Mouse (Mus musculus): Measurements from ENCODE around the gene Retsat. TPM values are rescaled to one million over a fixed set of nuclear protein-coding genes. Genes with fewer than 3 reads are reported as not detected.
A peak's percentile ranks its signal among the peaks of the same experiment; 100 is the strongest.

The Retsat gene
- polyA plus RNA-seq, 1 experiment from 2014 or later = 25.2 TPM

DNA sequence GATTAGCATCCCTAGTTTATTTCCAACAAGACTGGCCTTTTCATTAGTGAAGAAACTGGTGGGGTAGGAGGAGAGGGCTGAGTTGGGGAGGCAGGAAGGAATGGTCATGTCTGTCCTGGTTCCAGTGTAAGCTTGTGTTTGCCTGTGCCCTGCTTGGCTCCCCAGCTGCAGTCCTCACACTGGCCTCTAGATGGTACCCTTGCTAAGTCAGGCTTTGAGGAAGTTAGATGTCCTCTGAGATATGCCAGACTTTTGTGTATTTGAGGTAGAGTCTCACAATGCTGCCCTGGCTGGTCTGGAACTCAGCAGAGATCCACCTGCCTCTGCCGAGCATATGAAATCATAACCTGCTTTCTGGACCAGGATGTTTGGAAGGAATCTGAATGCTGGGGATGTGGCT is 3.5 kb downstream of the Retsat start:
- Histone ChIP-seq H3K9ac (ENCODE audit: low read length) (no peak overlapping the region), H3K36me3 (ENCODE audit: control insufficient read depth, insufficient read depth, low read length) (peaks cover 42% of the 10 kb centered on the region), H3K27ac (replicated peaks in 1 of 2; ENCODE audit: control insufficient read depth in 1 of 2, insufficient read depth in 1 of 2, low read depth in 2 of 2, low read length in 2 of 2) (no peak overlapping the region), H3K9me3 (ENCODE audit: control insufficient read depth, low read length) (no peaks in the 10 kb centered on the region), H3K4me1 (ENCODE audit: control insufficient read depth in 2 of 2, insufficient read depth in 2 of 2, low read length in 2 of 2) (peaks cover 11 to 19% of the 10 kb centered on the region in 2 experiments), H3K4me3 (ENCODE audit: control insufficient read depth in 1 of 2, insufficient read depth in 1 of 2, low read depth in 1 of 2, low read length in 2 of 2) (no peak overlapping the region), H3K4me2 (ENCODE audit: low read length) (no peak overlapping the region), H3K27me3 (ENCODE audit: control insufficient read depth, insufficient read depth, low read length) (no peaks in the 10 kb centered on the region)
- 43% methylated on average over 1 of the region's 1 CpGs for WGBS
- no peak for ATAC-seq (ENCODE audit: insufficient number of reproducible peaks, insufficient read depth, low FRiP score, low read depth)

DNA sequence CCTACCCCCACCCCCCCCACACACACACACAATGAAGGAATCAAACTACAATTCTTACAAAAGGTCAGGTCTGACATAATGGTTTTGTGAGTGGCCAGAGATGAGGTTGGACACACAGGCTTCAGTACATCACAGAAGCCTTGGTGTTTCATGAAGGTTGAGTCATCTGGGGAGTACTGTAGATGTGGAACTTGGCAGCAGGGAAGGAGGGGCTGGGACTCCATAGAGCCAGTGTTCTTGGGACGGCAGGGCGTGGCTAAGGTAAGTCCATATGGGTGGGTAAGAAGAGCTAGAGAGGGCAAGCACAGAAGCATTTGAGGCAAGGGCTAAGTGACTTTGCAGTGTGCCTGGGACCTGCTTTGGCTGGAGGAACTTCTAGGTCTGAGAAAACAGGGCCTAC is 5.8 kb downstream of the Retsat start:
- H3K4me1 ChIP-seq (ENCODE audit: control insufficient read depth in 2 of 2, insufficient read depth in 2 of 2, low read length in 2 of 2) = peaks cover 2 to 5% of the 10 kb centered on the region in 2 experiments; a peak in 3 of 4 replicates
- H3K9ac ChIP-seq (ENCODE audit: low read length) = no peak overlapping the region
- peaks cover 63% of the 10 kb centered on the region for H3K36me3 ChIP-seq (ENCODE audit: control insufficient read depth, insufficient read depth, low read length)
- no peak overlapping the region for H3K4me3 ChIP-seq (ENCODE audit: control insufficient read depth in 1 of 2, insufficient read depth in 1 of 2, low read depth in 1 of 2, low read length in 2 of 2)
- 69% methylated on average over 2 of the region's 2 CpGs for WGBS
- no peak overlapping the region for H3K4me2 ChIP-seq (ENCODE audit: low read length)
- no peak for ATAC-seq (ENCODE audit: insufficient number of reproducible peaks, insufficient read depth, low FRiP score, low read depth)
- H3K9me3 ChIP-seq (ENCODE audit: control insufficient read depth, low read length) = no peaks in the 10 kb centered on the region
- no peak overlapping the region for H3K27ac ChIP-seq (replicated peaks in 1 of 2; ENCODE audit: control insufficient read depth in 1 of 2, insufficient read depth in 1 of 2, low read depth in 2 of 2, low read length in 2 of 2)
- no peaks in the 10 kb centered on the region for H3K27me3 ChIP-seq (ENCODE audit: control insufficient read depth, insufficient read depth, low read length)

DNA sequence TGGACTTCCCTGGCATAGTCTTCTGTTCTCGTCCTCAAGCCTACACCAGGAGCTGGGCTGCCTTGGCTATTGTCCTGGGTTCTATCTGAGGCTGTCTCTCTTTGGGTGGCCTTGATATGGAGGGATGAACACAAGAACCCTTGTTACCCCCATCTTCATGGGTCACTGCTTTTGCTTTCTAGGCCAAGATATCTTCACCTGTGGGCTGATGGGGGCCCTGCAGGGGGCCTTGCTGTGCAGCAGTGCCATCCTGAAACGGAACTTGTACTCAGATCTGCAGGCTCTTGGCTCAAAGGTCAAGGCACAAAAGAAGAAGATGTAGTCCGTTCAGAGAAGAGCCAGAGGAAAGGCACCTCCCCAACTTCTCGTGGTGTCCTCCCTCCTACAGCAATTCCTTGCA is 8.8 kb downstream of the Retsat start:
- Histone ChIP-seq H3K9ac (ENCODE audit: low read length) (no peak overlapping the region), H3K27me3 (ENCODE audit: control insufficient read depth, insufficient read depth, low read length) (no peaks in the 10 kb centered on the region), H3K27ac (replicated peaks in 1 of 2; ENCODE audit: control insufficient read depth in 1 of 2, insufficient read depth in 1 of 2, low read depth in 2 of 2, low read length in 2 of 2) (no peak overlapping the region), H3K36me3 (ENCODE audit: control insufficient read depth, insufficient read depth, low read length) (peaks cover 93% of the 10 kb centered on the region), H3K4me2 (ENCODE audit: low read length) (no peak overlapping the region), H3K4me3 (ENCODE audit: control insufficient read depth in 1 of 2, insufficient read depth in 1 of 2, low read depth in 1 of 2, low read length in 2 of 2) (no peak overlapping the region), H3K9me3 (ENCODE audit: control insufficient read depth, low read length) (no peaks in the 10 kb centered on the region), H3K4me1 (ENCODE audit: control insufficient read depth in 2 of 2, insufficient read depth in 2 of 2, low read length in 2 of 2) (0 out of 4 replicates have a peak, but pooled peaks cover 0 to 3% of the 10 kb centered on the region in 2 experiments)
- 81% methylated on average over 4 of the region's 4 CpGs for WGBS
- no peak for ATAC-seq (ENCODE audit: insufficient number of reproducible peaks, insufficient read depth, low FRiP score, low read depth)

DNA sequence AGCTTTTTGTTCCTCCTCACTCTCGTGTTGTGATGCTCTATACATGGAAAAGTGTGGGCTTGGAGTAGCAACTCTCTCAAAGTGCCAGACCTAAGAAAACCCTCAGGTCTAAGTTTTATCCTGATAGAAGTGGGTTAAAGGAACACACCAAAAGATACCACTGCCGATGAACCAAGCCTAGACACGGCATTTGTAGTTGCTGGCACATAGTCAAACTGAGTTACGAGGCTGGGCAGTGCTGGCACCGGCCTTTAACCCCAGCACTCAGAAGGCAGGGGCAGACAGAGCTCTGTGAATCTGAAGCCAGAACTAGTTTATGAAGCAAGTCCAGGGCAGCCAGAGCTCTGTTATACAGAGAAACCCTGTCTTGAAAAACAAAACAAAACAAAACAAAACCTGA is 9.4 kb downstream of the Retsat start:
- no peak overlapping the region for H3K4me2 ChIP-seq (ENCODE audit: low read length)
- peaks cover 95% of the 10 kb centered on the region for H3K36me3 ChIP-seq (ENCODE audit: control insufficient read depth, insufficient read depth, low read length)
- 0 out of 4 replicates have a peak, but pooled peaks cover 0 to 3% of the 10 kb centered on the region in 2 experiments for H3K4me1 ChIP-seq (ENCODE audit: control insufficient read depth in 2 of 2, insufficient read depth in 2 of 2, low read length in 2 of 2)
- no peaks in the 10 kb centered on the region for H3K27me3 ChIP-seq (ENCODE audit: control insufficient read depth, insufficient read depth, low read length)
- no peaks in the 10 kb centered on the region for H3K9me3 ChIP-seq (ENCODE audit: control insufficient read depth, low read length)
- no peak overlapping the region for H3K27ac ChIP-seq (replicated peaks in 1 of 2; ENCODE audit: control insufficient read depth in 1 of 2, insufficient read depth in 1 of 2, low read depth in 2 of 2, low read length in 2 of 2)
- H3K9ac ChIP-seq (ENCODE audit: low read length) = no peak overlapping the region
- ATAC-seq (ENCODE audit: insufficient number of reproducible peaks, insufficient read depth, low FRiP score, low read depth) = no peak
- no peak overlapping the region for H3K4me3 ChIP-seq (ENCODE audit: control insufficient read depth in 1 of 2, insufficient read depth in 1 of 2, low read depth in 1 of 2, low read length in 2 of 2)
- WGBS = 76% methylated on average over 5 of the region's 5 CpGs

DNA sequence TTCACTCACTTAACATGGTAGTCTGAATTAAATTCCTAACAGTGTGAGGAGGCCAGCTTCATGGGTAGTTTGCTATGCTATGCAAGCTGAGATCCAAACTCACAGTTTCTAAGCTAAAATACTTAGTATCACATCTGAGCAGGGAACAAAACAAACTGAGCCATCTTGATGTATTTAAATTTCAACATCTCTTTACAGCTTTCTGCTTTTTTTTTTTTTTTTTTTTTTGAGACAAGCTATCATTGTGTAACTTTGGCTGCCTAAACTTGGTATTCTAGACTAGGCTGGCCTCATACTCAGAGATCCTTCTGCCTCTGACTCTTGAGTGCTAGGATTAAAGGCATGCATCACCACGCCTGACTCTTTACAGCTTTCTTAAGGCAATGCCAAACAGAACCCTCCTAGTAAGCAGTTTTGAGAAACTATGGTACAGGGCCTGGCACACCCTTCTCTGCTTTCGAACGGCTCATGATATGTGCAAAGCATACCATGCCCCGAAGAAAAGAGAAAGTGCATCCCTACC is 10.4 kb downstream of the Retsat start:
- Histone ChIP-seq H3K27me3 (ENCODE audit: control insufficient read depth, insufficient read depth, low read length) (no peaks in the 10 kb centered on the region), H3K4me2 (ENCODE audit: low read length) (no peak overlapping the region), H3K4me3 (ENCODE audit: control insufficient read depth in 1 of 2, insufficient read depth in 1 of 2, low read depth in 1 of 2, low read length in 2 of 2) (no peak overlapping the region), H3K27ac (replicated peaks in 1 of 2; ENCODE audit: control insufficient read depth in 1 of 2, insufficient read depth in 1 of 2, low read depth in 2 of 2, low read length in 2 of 2) (no peak overlapping the region), H3K9me3 (ENCODE audit: control insufficient read depth, low read length) (no peaks in the 10 kb centered on the region), H3K4me1 (ENCODE audit: control insufficient read depth in 2 of 2, insufficient read depth in 2 of 2, low read length in 2 of 2) (0 out of 4 replicates have a peak, but pooled peaks cover 0 to 3% of the 10 kb centered on the region in 2 experiments), H3K9ac (ENCODE audit: low read length) (no peak overlapping the region), H3K36me3 (ENCODE audit: control insufficient read depth, insufficient read depth, low read length) (peaks cover 96% of the 10 kb centered on the region)
- WGBS = 86% methylated on average over 4 of the region's 4 CpGs
- no peak for ATAC-seq (ENCODE audit: insufficient number of reproducible peaks, insufficient read depth, low FRiP score, low read depth)

DNA sequence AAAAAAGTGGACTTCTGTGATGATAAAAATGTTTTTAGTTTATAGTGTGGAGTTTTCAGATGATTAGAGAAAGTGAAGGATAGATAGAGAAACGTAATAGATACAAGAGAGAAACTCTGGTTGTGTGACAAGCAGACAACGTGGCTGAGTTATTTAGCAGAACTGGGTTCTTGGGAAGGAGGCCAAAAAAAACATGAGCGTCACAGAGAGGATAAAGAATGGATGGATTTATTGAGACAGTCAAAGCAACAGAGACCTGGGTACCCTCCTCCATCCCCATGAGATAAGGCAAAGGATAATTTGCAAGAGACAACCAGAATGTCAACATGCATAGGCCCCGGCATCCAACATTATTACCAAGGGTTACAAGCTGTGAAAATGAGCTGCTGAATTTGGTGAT is 12.0 kb downstream of the Retsat start:
- 55% methylated on average over 4 of the region's 4 CpGs for WGBS

DNA sequence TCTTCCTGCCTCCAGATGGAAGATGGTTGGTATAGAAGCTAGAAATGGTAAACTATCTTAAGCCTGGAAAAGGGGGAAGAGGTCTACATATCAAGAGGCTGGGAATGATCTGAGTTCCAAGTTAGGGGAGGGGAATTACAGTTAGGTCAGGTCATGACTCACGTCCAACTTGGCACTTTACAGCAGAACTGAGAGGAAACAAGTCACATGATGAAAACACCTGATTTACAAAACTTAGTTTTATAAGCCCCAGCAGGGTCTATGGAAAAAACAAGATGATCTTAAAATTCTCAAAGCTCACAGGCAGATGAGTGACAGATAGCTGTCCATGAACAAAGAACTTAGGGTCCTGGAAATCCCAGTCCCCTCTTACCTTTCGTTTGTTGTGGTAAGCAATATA is 16.9 kb downstream of the Retsat start:
- ATAC-seq (ENCODE audit: insufficient number of reproducible peaks, insufficient read depth, low FRiP score, low read depth) = no peak
- no peak overlapping the region for H3K27ac ChIP-seq (replicated peaks in 1 of 2; ENCODE audit: control insufficient read depth in 1 of 2, insufficient read depth in 1 of 2, low read depth in 2 of 2, low read length in 2 of 2)
- WGBS = 53% methylated on average over 2 of the region's 2 CpGs
- H3K4me3 ChIP-seq (ENCODE audit: control insufficient read depth in 1 of 2, insufficient read depth in 1 of 2, low read depth in 1 of 2, low read length in 2 of 2) = peak overlapping the region; percentile 75 to 85; a peak in 3 of 4 replicates
- H3K4me2 ChIP-seq (ENCODE audit: low read length) = peak overlapping the region; percentile 89
- H3K4me1 ChIP-seq (ENCODE audit: control insufficient read depth in 2 of 2, insufficient read depth in 2 of 2, low read length in 2 of 2) = peaks cover 7 to 28% of the 10 kb centered on the region in 2 experiments
- peaks cover 41% of the 10 kb centered on the region for H3K36me3 ChIP-seq (ENCODE audit: control insufficient read depth, insufficient read depth, low read length)
- H3K9ac ChIP-seq (ENCODE audit: low read length) = peak overlapping the region; percentile 85
- H3K9me3 ChIP-seq (ENCODE audit: control insufficient read depth, low read length) = no peaks in the 10 kb centered on the region
- H3K27me3 ChIP-seq (ENCODE audit: control insufficient read depth, insufficient read depth, low read length) = no peaks in the 10 kb centered on the region

More for the DNA sequence above, 12.0 kb downstream of the Retsat start:
- H3K4me3 ChIP-seq (ENCODE audit: control insufficient read depth in 1 of 2, insufficient read depth in 1 of 2, low read depth in 1 of 2, low read length in 2 of 2) = no peak overlapping the region
- H3K36me3 ChIP-seq (ENCODE audit: control insufficient read depth, insufficient read depth, low read length) = peaks cover 87% of the 10 kb centered on the region
- no peaks in the 10 kb centered on the region for H3K27me3 ChIP-seq (ENCODE audit: control insufficient read depth, insufficient read depth, low read length)
- no peaks in the 10 kb centered on the region for H3K9me3 ChIP-seq (ENCODE audit: control insufficient read depth, low read length)
- ATAC-seq (ENCODE audit: insufficient number of reproducible peaks, insufficient read depth, low FRiP score, low read depth) = no peak
- no peak overlapping the region for H3K4me2 ChIP-seq (ENCODE audit: low read length)
- peaks cover 0 to 17% of the 10 kb centered on the region in 2 experiments; a peak in 3 of 4 replicates for H3K4me1 ChIP-seq (ENCODE audit: control insufficient read depth in 2 of 2, insufficient read depth in 2 of 2, low read length in 2 of 2)
- H3K27ac ChIP-seq (replicated peaks in 1 of 2; ENCODE audit: control insufficient read depth in 1 of 2, insufficient read depth in 1 of 2, low read depth in 2 of 2, low read length in 2 of 2) = no peak overlapping the region
- 0 out of 2 replicates have a peak overlapping the region, but pooled peaks have one; percentile 8 for H3K9ac ChIP-seq (ENCODE audit: low read length)

Data from heart, embryonic 14.5 days (tissue).